Mouse (Mus musculus): ENCODE measurements at regions not wholly inside any gene's neighbourhood (a gene's known extent, or its start where the extent isn't known, plus 50 kb on each side); places are given as distances from the start of the nearest gene placed in this dataset.

- DNase-seq (ENCODE audit: low spot score), result no peak
Measured at GRCm38 (mm10) chr13:25899871-25900270, 629.6 kb upstream of the Nrsn1 start.

GRCm38 (mm10) chr13:25893150-25893549 lies 622.8 kb upstream of the Nrsn1 start:
- no peak for DNase-seq (ENCODE audit: low spot score)

GRCm38 (mm10) chr13:25882818-25883217 lies 612.5 kb upstream of the Nrsn1 start:
- no peak for DNase-seq (ENCODE audit: low spot score)

GRCm38 (mm10) chr13:25868923-25869322 lies 598.6 kb upstream of the Nrsn1 start:
- DNase-seq (ENCODE audit: low spot score), result no peak

- no peak for DNase-seq (ENCODE audit: low spot score)
Measured at GRCm38 (mm10) chr13:25858207-25858606, 587.9 kb upstream of the Nrsn1 start.

GRCm38 (mm10) chr13:25857569-25857968 lies 587.3 kb upstream of the Nrsn1 start:
- DNase-seq (ENCODE audit: low spot score), result no peak

GRCm38 (mm10) chr13:25857096-25857495 lies 586.8 kb upstream of the Nrsn1 start:
- no peak for DNase-seq (ENCODE audit: low spot score)

GRCm38 (mm10) chr13:25856549-25856948 lies 586.2 kb upstream of the Nrsn1 start:
- no peak for DNase-seq (ENCODE audit: low spot score)

- no peak for DNase-seq (ENCODE audit: low spot score)
Measured at GRCm38 (mm10) chr13:25848156-25848555, 577.9 kb upstream of the Nrsn1 start.

GRCm38 (mm10) chr13:25838237-25838636 lies 567.9 kb upstream of the Nrsn1 start:
- no peak for DNase-seq (ENCODE audit: low spot score)

- DNase-seq (ENCODE audit: low spot score), result no peak
Measured at GRCm38 (mm10) chr13:25829146-25829924, 559.0 kb upstream of the Nrsn1 start.

- DNase-seq (ENCODE audit: low spot score), result no peak
Measured at GRCm38 (mm10) chr13:25808564-25809253, 538.4 kb upstream of the Nrsn1 start.

GRCm38 (mm10) chr13:25793216-25793803 lies 523.0 kb upstream of the Nrsn1 start:
- DNase-seq (ENCODE audit: low spot score), result peak; percentile 23

- no peak for DNase-seq (ENCODE audit: low spot score)
Measured at GRCm38 (mm10) chr13:25781161-25781560, 510.9 kb upstream of the Nrsn1 start.

GRCm38 (mm10) chr13:25777706-25778105 lies 507.4 kb upstream of the Nrsn1 start:
- no peak for DNase-seq (ENCODE audit: low spot score)

- DNase-seq (ENCODE audit: low spot score), result no peak
Measured at GRCm38 (mm10) chr13:25774586-25775182, 504.4 kb upstream of the Nrsn1 start.

- no peak for DNase-seq (ENCODE audit: low spot score)
Measured at GRCm38 (mm10) chr13:25754515-25755105, 484.3 kb upstream of the Nrsn1 start.

- DNase-seq (ENCODE audit: low spot score), result peak; percentile 13
Measured at GRCm38 (mm10) chr13:25751409-25751777, 481.1 kb upstream of the Nrsn1 start.

GRCm38 (mm10) chr13:25750460-25751408 lies 480.4 kb upstream of the Nrsn1 start:
- DNase-seq (ENCODE audit: low spot score), result peak; percentile 10

GRCm38 (mm10) chr13:25738601-25739000 lies 468.3 kb upstream of the Nrsn1 start:
- no peak for DNase-seq (ENCODE audit: low spot score)

- no peak for DNase-seq (ENCODE audit: low spot score)
Measured at GRCm38 (mm10) chr13:25729327-25729892, 459.1 kb upstream of the Nrsn1 start.

Measured in retina, embryonic 14.5 days (tissue).